Mouse (Mus musculus) kidney, adult 11 months (tissue): ENCODE results near the gene Ntng1.
A peak's percentile ranks its signal among the peaks of the same experiment; 100 is the strongest.

Source experiments
- DNase-seq: peaks from one replicate; pipeline ENCODE4 v3.0.0; 2022

The Ntng1 gene

DNA sequence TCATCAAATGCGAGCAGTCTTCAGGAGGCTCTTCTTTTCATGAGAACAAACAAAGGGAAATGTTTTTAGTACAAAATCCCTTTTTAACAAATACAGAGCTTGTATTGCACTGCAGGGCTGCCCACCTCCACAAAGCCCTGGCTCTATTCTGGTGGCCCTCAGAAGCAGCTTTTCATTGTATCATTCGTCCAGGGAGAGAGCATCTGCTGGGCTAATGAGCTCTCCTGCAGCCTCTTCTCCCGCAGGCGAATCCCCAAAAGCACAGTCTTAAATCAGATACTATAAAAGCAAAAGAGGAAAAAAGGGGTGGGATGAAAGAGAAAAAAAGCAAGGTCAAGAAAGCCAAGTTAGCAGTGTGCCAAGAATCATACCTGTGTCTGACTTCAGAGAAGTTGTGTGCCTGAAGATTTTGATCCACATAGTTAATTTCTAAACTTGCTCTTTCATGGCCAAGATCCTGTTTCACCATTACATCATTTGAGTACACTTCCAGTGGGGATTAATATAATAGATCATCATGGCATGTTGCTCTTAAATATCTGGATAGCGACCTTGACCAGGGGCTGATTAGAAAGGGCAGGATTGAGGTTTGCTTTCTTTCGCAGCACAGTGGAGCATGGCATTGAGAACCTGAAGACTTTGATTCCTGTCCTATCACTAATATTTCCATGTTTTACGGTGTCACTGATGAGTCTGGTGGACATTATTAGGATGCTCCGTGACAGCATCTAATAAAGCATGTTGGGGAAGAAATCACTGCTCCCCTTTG lies 225.7 kb downstream of the Ntng1 start:
- no peak for DNase-seq

DNA sequence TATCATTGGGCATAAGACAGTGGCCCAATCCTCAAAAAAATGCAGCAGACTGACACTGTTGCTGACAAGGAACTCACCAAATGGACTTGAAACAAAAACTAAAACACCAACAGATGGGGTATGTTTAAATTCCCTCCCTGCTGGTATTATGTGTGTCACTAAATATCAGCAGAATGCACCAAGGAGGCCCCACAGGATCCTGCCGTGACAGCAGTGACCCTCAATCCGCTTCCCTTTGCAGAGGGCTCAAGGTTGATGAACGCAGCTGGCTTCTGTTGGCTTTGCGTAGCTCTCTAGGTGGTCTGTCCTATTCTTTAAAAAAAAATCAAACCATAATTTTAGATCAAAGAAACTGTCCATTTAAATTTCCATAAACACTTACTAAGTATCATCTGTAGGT lies 226.7 kb downstream of the Ntng1 start:
- no peak for DNase-seq

DNA sequence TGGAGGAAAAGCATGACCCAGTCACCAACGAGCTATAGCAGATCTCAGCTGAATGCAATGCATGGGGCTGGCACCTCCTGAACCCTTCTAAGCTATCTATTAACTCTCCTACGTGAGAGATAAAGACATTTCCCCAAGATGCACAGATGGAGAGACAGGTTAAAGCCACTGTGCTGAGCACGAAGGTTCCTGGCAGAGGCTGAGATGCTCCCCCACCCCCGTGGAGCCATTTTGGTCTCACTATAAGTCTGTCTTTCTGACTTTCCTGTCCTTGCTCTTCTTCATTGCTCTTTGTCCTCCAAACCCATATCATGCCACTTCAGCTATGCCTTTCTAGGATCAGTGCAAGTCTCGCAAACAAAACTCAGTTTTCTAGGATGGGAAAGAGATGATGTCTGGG lies 229.6 kb downstream of the Ntng1 start:
- DNase-seq = no peak

DNA sequence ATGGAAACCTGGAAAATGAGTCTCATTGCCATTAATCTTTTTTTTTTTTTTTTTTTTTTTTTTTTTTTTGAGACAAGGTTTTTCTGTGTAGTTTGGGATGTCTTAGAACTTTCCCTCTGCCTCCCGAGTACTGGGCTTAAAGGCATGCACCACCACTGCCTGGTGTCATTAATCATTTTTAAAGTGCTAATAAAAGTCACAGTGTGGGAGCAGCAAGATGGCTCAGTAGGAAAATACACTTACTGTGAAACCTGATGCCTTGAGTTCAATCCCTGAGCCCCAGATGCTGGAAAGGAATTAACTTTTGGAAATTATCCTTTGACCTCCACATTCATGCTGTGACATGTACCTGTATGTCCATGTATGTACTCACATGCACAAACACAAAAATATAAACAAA lies 253.2 kb downstream of the Ntng1 start:
- DNase-seq = no peak

DNA sequence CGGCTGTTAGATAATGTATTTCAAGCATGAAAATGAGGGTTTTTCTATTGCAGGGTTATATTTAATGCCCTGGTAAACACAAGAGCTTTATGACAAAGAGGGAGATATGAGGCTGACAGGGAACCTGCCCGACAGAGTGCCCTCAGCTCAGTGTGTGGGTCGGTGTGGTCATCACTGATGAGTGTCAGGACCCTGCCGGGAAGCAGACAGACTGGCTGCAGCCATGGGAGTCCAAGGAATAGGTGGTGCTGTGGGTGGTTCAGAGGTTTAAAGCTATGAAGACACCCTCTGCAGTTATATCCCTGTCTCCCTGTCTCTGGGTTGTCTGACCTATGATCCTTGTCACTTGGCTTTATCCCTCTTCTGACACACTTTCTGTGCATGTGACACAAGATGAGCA lies 258.1 kb downstream of the Ntng1 start:
- DNase-seq = no peak

DNA sequence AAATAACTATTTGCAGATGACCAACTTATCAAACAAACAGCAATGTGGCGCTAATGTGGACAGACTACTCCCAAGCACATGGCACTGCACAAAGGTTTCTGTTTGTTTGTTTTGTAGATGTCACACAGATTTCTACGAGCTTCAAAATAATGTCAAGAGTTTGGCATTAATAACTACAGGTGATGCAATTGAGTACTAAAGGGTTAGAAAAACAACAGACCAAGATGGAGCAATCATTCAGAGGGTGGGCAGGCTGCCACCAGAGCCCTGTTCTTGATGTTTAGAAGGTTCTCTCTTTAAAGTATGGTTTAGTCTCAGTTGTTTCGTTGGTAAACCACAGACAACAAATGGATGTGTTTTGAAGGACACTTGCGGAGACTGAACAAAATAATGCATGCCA lies 264.8 kb downstream of the Ntng1 start:
- DNase-seq = no peak

DNA sequence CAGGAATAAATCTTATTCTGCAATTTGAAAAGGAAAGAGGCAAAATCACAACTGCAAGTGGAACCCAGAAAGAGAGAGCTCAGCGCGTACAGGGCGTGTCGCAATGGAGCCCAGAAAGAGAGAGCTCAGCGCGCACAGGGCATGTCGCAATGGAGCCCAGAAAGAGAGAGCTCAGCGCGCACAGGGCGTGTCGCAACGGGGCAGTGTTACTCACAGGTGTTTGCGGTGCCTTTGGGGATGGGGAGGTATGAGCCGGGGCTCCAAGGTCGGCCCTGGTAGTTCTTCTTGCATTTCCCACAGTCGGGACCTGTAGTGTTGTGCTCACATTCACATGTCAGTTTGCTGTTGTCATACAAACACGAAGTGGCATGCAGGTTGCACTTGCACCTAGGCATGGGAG lies 271.8 kb downstream of the Ntng1 start:
- no peak for DNase-seq

DNA sequence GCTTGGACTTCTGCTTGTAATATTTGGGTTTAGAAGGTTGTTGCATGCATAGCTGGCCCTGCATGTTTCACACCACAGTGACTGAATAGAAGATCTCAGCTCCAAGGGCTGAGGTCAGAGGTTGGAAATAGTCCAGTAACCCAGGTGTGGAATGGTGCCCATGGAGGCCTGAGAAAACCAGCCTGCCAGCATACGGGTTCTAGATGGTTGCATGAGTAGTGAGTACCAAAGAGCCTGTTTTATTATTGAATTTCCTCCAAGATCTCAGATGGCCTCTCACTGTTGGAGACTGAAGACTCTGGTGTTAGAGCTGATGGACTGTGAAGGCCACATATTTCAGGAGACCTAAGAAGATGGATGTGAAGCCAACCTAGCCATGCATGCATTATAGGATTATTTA lies 285.5 kb downstream of the Ntng1 start:
- no peak for DNase-seq

DNA sequence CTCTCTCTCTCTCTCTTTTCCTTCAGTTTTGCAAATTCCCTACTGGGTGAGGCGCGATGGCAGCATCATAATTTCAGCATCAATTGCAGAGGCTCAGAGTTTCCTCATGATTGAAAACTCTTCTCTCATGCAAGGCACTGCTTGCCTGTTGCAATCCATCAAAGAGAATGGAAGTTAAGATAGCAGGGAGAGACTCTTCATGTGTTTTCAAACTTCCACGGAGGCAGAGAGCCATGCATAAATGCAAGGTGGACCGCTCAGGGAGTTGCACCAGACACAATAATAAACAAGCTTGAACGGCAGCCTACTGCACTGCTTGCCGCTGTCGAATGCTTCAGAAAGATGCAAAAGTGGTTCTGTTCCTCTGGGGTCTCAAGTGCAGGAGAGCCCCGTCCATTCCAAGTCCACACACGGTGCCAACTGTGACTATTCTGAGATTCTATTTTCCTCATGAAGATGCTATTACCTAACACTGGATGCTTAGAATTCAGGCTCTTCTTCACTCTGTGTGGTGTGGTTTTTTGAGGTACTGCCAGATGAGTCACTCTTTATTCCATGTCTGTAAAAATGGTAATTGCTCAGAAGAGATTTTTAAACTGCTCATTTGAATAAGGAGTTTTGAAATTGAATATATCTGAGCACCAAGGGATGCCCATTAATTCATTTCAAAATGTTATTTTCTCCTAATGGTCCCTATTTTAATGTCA lies 289.2 kb downstream of the Ntng1 start:
- DNase-seq = no peak

DNA sequence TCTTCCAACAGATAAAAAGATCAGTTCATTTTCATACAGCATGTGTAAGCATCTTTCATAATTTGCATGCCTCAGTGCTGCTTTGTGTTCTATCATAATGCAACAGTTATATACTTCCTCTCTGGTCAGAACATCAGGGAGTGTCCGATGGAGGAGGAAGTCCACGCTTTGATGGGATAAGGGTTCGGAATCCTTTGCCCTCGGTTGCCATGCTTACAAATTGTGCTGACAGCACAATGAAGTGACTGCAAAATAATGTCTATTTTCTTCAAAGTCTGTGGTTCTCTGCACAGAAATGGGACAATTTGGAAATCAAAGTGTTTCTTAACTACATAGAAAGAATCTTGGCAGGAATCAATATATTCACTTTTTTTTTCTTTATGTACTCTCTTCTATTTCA lies 297.2 kb downstream of the Ntng1 start:
- no peak for DNase-seq

DNA sequence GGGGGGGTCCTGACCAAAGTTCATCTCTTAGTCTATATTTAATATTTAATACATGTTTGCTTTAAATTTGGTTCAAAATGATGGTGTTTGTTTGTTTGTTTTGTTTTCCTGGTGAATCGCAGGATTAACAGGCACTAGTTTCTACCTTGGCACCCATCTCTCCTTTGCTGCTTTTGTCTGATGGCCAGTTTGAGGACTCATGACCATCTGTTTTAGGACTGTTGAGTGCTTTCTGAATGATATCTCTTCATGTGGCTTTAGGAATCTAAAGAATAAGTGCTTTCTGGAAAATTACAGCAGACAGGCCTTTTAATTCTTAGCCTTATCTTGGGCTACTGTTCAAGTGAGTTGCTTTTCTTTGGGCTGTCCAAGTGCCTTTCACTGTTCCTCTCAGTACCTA lies 318.0 kb downstream of the Ntng1 start:
- DNase-seq = no peak

DNA sequence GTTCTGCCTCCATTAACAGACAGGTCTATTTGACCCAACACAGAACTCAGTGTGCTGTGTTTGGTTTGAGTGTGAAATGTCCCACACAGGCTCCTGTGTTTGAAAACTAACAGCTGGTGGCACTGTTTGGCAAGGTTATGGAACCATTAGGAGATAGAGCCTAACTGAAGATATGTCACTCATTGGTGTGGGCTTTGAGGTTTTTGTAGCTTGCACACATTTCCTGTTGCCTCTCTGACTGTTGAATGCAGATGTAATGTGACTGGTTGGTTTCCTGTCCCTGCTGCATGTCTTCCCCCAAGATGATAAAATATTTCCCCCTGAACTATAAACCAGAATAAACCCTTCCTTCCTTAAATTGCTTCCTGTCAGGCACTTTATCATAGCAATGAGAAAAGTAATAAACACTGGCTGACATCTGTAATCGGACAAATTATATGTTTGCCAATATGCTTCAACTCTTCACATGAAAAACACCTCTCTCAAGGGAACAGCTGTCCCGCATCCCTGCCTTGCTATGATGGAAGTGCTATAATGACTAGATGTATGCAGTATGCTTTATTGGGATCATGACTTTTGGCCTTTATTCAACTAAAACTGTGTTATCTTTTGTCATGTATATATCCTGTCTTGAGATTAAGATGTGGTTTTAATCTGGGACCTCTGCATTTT lies 320.9 kb downstream of the Ntng1 start:
- no peak for DNase-seq

DNA sequence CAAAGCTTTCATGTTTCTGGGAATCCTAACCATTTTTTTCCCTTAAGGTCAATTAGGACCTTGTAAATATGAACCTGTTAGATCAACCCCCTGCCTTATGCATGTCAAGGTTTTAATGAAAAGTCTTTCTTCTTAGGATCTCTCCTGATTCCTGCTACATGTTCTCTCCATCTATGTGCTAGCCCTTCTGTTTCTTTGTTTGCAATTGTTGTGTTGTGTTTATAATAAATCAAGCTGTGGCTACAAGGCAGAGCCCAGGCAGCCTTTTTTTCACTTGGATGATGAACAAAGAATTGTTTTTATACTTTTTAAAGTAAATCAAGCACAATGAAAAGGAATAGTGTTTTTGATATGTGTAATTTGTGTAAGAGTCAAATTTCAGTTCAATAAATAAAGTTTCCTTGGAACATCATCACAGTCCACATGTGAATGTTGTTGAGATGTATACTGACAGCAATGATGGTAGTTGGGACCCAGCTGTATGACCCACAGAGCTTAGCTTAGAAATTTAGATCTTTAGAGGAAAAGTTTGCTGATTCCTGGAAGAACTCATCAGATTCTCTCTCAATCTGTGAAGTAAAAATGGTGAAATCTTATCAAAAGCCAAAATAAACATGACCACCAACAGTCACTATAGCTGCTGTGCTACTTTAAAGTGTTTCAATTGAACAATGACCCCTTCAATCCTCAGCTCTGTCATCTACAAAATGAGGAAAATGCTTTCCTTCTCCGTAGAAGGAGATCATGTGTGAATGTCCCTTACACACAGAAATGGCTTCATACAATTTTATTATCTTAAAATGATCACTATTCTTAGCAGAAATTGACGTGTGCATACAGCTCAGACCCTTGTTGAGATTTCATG lies 324.8 kb downstream of the Ntng1 start:
- no peak for DNase-seq

DNA sequence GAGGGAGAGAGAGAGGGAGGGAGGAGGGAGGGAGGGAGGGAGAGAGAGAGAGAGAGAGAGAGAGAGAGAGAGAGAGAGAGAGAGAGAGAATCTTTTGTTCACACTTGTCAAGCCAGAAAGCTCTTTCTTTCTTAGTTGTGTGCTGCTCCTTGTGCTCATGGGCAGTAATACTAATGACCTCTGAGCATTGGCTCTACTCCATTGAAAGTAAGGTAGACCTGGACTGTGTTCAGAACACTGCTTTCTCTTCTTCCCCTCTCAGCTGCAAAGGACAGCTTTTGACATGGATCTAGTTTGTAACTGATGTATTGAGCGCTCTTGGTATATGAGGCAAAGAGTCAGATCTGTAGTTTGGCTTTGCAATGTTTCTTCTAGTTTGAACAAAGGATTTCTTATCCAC lies 334.7 kb downstream of the Ntng1 start:
- no peak for DNase-seq

DNA sequence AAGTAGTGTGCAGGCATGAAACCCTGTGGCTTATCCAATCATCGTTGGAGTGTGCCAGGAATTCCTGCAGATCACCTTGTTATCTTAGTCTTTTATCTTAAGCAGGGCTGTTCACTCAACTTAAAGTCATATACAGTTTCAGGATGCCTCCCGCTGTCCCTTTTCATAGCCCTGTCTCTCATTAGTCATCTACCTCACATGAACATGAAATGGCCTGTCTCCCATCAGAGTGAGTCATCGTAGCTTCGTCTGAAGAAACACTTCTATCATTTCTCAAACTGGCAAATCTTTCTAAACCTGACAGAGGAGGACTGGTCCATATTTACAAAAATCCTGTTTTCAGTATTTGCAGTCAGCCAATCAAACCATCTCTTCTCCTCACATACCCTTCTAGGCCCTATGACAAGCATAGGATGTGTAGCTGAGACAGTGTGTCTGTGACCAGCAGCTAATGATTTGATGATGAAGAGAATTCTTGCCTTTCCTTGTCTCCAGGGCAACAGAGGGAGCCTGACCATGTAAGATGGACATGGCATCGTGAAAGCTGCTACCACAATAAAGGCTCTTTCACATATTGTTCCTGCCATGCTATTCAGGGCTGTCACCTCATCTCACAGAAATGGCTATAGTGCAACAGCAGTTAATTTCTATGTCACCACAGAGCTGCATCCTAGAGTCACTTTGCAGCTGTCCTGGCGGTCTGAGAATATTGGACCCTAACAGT lies 336.4 kb downstream of the Ntng1 start:
- no peak for DNase-seq

DNA sequence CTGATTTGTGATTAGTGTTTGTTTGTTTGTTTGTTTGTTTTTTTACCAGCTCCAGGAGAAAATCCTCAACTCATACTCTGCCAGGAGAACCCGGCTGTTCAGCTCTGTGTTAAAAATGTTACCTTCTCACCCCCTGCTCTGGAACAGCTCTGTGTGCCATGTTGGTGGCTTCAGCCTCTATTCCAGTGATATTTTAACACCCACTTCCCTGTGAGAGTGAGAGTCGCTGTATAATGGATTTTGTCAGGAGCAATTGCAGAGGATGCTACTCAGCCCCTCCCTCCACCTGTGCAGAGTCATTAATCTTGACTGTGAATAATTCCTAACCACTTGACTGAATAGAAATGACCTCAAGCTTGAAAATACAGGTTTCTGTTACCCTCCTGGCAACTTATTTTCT lies 339.7 kb downstream of the Ntng1 start:
- DNase-seq = no peak

DNA sequence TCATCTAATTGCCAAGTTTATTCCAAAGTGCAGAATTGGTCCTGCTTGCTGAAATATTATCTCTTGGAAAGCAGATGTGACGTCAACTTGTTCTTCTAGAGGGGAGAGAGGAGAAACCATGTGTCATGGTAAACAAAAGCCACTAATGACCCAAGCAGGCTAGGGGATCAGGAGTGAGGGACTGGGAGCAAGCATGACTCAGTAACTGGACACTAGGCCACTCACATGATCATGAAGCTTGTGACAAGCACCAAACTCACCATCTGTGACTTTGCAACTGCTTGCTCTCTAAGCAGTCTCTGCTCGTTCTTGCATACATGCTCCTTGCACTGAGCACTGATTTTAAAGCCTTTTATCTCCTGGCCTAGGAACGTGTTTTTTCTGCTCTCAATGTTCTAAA lies 340.2 kb downstream of the Ntng1 start:
- DNase-seq = no peak

DNA sequence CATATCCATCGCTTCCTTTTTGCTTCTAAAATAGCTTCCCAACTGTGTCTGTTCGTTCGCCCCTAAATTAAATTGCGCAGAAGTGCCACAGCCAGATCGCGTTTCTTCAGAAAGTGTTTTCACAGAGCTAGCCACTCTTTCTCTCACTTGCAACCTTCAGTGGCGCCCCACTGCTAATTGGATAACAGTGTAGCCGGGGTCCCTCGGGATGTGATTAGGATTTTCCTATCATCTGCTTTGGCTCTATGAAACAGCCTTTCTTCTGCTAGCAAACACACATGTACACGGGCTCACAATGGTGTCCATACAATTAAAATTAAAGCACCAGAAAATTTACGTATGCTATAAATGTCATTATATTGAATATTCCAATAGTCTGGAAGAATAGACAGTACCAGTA lies 346.5 kb downstream of the Ntng1 start:
- no peak for DNase-seq

DNA sequence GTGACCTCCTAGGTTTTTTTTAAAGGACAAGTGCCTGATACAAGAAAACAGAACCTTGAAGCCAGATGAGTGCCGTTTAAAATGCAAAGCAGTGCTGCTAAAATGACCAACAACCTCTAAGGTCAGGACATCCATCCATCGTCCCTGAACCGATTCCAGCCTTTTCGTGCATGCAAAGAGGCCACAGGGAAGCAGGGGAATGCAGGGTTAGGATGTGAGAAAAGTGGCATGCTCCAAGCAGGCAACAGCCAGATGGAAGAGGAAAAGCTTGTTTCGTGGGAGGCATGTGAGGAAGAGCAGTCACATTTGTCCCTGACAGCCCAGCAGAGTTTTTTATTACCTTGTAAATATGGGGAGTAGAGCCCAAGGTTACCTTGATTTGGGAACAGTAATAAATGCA lies 360.6 kb downstream of the Ntng1 start:
- DNase-seq = no peak

DNA sequence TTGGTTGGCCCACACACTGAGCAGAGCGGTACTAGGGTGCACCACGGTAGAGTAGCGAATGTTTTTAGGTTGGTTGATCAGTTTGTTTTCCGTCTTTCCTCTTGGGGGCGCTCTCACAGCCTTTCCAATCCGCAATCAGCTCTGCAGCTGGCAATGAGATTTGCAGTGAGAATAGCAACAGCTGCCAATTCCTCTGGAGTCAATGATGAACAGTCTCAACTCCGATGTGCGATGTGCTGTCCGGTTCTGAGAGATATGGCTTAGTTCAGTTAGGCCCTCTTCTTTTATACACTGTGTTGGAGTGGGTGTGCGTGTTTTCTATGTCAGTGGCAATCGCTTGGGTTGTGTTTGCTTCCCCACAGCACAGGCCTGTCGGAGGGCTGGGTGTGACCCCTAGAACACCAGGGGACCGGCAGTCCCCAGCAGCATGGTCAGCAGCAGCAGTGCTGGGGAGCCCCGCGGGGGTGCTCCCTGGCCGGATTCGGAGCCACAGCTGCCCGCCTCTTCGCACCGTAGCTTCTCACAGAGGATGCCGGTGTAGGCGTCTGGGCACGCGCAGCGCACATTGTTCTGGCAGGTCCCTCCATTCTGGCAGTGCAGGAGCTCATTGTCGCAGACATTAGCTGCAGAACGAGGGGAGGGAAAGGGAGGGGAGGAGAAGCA lies 361.4 kb downstream of the Ntng1 start:
- DNase-seq = peak; percentile 3

DNA sequence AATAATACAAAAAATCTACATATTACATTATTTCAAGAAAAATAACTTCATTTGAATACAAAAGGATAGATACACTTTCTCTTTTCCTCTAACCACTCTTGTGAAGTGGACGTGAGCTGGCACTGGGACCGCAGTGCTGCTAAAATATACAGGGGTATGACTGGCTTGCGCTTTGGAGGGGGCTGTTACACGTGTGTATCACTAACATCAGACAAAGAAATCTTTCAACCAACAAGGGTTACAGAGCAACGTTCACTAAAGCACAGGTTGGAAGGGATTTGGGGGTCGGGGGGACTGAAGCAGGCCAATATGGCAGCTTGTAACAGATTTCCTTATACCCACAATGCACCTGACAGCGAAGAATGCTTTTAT lies 361.9 kb downstream of the Ntng1 start:
- no peak for DNase-seq

DNA sequence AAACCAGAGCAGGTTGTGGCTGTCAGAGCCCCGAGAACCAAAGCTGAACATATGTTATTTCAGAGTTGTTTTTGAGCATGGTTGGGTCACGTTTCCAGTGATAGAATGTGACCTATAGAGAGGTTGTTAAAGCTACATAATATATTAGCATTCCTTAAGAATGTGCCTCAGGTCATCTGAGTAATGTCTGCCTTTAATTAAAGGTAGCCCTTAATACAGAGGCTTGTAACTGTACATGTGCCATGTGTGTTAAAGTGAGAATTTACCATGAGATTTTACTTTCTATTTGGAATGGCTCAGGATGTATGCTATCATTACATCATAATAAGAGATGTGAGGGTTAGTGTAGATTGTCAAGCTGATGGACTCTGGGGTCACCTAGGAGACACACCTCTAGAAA lies 368.6 kb downstream of the Ntng1 start:
- DNase-seq = no peak
